Mouse (Mus musculus) limb, embryonic 11.5 days (tissue): ENCODE data around the gene Grk3. TPM values are rescaled to one million over a fixed set of nuclear protein-coding genes. Genes with fewer than 3 reads are reported as not detected.

ENCODE experiments used
- ATAC-seq: fragments of 200-750 bp; cut with Nextera tagmentation; 2 replicates; pipeline ENCODE4 v1.8.0; 2017; ENCODE audit warnings: low read depth; ENCODE audit not compliant: insufficient number of reproducible peaks, low FRiP score, low TSS enrichment
- DNase-seq: peaks from one replicate; pipeline ENCODE4 v3.0.0-alpha.2; 2015; ENCODE audit warnings: low spot score
- H3K27ac ChIP-seq: fragments of 300-500 bp; sonication (generic); replicated peaks from 2 replicates; pipeline ENCODE4 v1.5.1; 2014; ENCODE audit warnings: low read depth, mild to moderate bottlenecking, low read length
- H3K27me3 ChIP-seq: fragments of 300-500 bp; sonication (generic); 2 replicates; pipeline ENCODE4 v1.6.1; 2014; ENCODE audit warnings: mild to moderate bottlenecking, low read length, mixed read lengths; ENCODE audit not compliant: control insufficient read depth, insufficient read depth
- H3K36me3 ChIP-seq: fragments of 300-500 bp; sonication (generic); 2 replicates; pipeline ENCODE4 v1.6.1; 2014; ENCODE audit warnings: mild to moderate bottlenecking, low read length, moderate library complexity, mixed read lengths; ENCODE audit not compliant: control insufficient read depth, insufficient read depth
- H3K4me1 ChIP-seq: fragments of 300-500 bp; sonication (generic); 2 replicates; pipeline ENCODE4 v1.6.1; 2014; ENCODE audit warnings: low read length, mixed read lengths; ENCODE audit not compliant: control insufficient read depth, insufficient read depth
- H3K4me2 ChIP-seq: fragments of 300-500 bp; sonication (generic); 2 replicates; pipeline ENCODE4 v1.6.1; 2014; ENCODE audit warnings: low read depth, mild to moderate bottlenecking, moderate library complexity; ENCODE audit not compliant: severe bottlenecking
- H3K4me3 ChIP-seq: fragments of 300-500 bp; sonication (generic); 2 replicates; pipeline ENCODE4 v1.5.1; 2014; ENCODE audit warnings: low read depth, low read length
- H3K9ac ChIP-seq: fragments of 300-500 bp; sonication (generic); 2 replicates; pipeline ENCODE4 v1.6.1; 2014; ENCODE audit warnings: mild to moderate bottlenecking, low read length
- H3K9me3 ChIP-seq: fragments of 300-500 bp; sonication (generic); 2 replicates; pipeline ENCODE4 v1.6.1; 2016; ENCODE audit warnings: low read length; ENCODE audit not compliant: control insufficient read depth
- WGBS: fragments of 180-500 bp; shearing (Covaris S2); extraction: QIAGEN DNeasy Blood & Tissue Kit; methylation state at CpG from one replicate; pipeline ENCODE4 v1.1.7; 2014; 5-methylcytosine and 5-hydroxymethylcytosine counted together
- polyA plus RNA-seq: library from polyadenylated mRNA; unstranded; fragments of >200 nt; fragmentation: Nextera tagmentation; extraction: Ambion mirVana; gene quantifications from 2 replicates; pipeline ENCODE4 v1.2.1, GENCODE M21; 2014

Gene Grk3
- polyA plus RNA-seq, 1 experiment from 2014 or later = 7.1 TPM

GRCm38 (mm10) chr5:113014808-113015235 is 769 bp downstream of the Grk3 start:
- Histone ChIP-seq H3K36me3 (no peaks in the 10 kb centered on the region), H3K4me1 (0 out of 2 replicates have a peak, but pooled peaks cover 4% of the 10 kb centered on the region), H3K4me3 (peak overlapping the region; percentile 62), H3K9me3 (no peaks in the 10 kb centered on the region), H3K27me3 (0 out of 2 replicates have a peak, but pooled peaks cover 3% of the 10 kb centered on the region), H3K9ac (peak overlapping the region; percentile 71), H3K27ac (no peak overlapping the region), H3K4me2 (peak overlapping the region; percentile 77)
- 4% methylated on average over 14 of the region's 14 CpGs for WGBS
- peak; percentile 38; the same call in 1 of the 2 replicates for ATAC-seq
- peak; percentile 70 for DNase-seq

- DNase-seq = no peak
- Histone ChIP-seq H3K4me3 (peak overlapping the region; percentile 62), H3K9ac (no peak overlapping the region), H3K4me2 (peak overlapping the region; percentile 77), H3K9me3 (no peaks in the 10 kb centered on the region), H3K27ac (no peak overlapping the region), H3K27me3 (0 out of 2 replicates have a peak, but pooled peaks cover 3% of the 10 kb centered on the region), H3K36me3 (no peaks in the 10 kb centered on the region), H3K4me1 (0 out of 2 replicates have a peak, but pooled peaks cover 4% of the 10 kb centered on the region)
- 64% methylated on average over 16 of the region's 16 CpGs for WGBS
- no peak for ATAC-seq
These were observed 1.3 kb downstream of the Grk3 start for GRCm38 (mm10) chr5:113014111-113014807.

- no peak overlapping the region for H3K27ac ChIP-seq
- H3K9ac ChIP-seq = no peak overlapping the region
- H3K4me1 ChIP-seq = 0 out of 2 replicates have a peak, but pooled peaks cover 4% of the 10 kb centered on the region
- 0 out of 2 replicates have a peak, but pooled peaks cover 3% of the 10 kb centered on the region for H3K27me3 ChIP-seq
- WGBS = 85% methylated on average over 10 of the region's 10 CpGs
- no peak overlapping the region for H3K4me3 ChIP-seq
- H3K36me3 ChIP-seq = no peaks in the 10 kb centered on the region
- no peaks in the 10 kb centered on the region for H3K9me3 ChIP-seq
- no peak for ATAC-seq
- DNase-seq = no peak
- H3K4me2 ChIP-seq = no peak overlapping the region
These were observed 3.7 kb downstream of the Grk3 start for GRCm38 (mm10) chr5:113011926-113012325.

- Histone ChIP-seq H3K27me3 (0 out of 2 replicates have a peak, but pooled peaks cover 3% of the 10 kb centered on the region), H3K27ac (no peak overlapping the region), H3K9ac (no peak overlapping the region), H3K4me2 (no peak overlapping the region), H3K4me3 (no peak overlapping the region), H3K4me1 (no peaks in the 10 kb centered on the region), H3K9me3 (no peaks in the 10 kb centered on the region), H3K36me3 (no peaks in the 10 kb centered on the region)
- DNase-seq (no peak), ATAC-seq (no peak)
- WGBS = 85% methylated on average over 8 of the region's 8 CpGs
These were observed 6.3 kb downstream of the Grk3 start for GRCm38 (mm10) chr5:113009183-113009820.

GRCm38 (mm10) chr5:113008496-113008895 is 7.1 kb downstream of the Grk3 start:
- H3K27ac ChIP-seq = no peak overlapping the region
- ATAC-seq = no peak

GRCm38 (mm10) chr5:113006997-113007396 is 8.6 kb downstream of the Grk3 start:
- WGBS = 88% methylated on average over 7 of the region's 7 CpGs
- H3K9ac ChIP-seq = no peak overlapping the region
- DNase-seq (no peak), ATAC-seq (no peak)
- H3K4me1 ChIP-seq = no peaks in the 10 kb centered on the region
- no peak overlapping the region for H3K4me3 ChIP-seq
- H3K27ac ChIP-seq = no peak overlapping the region
- H3K9me3 ChIP-seq = no peaks in the 10 kb centered on the region
- H3K36me3 ChIP-seq = no peaks in the 10 kb centered on the region
- no peak overlapping the region for H3K4me2 ChIP-seq
- no peaks in the 10 kb centered on the region for H3K27me3 ChIP-seq

More at GRCm38 (mm10) chr5:113008496-113008895, 7.1 kb downstream of the Grk3 start:
- 84% methylated on average over 2 of the region's 2 CpGs for WGBS
- Histone ChIP-seq H3K4me2 (no peak overlapping the region), H3K9me3 (no peaks in the 10 kb centered on the region), H3K27me3 (no peaks in the 10 kb centered on the region), H3K4me3 (no peak overlapping the region), H3K4me1 (no peaks in the 10 kb centered on the region), H3K9ac (no peak overlapping the region), H3K36me3 (no peaks in the 10 kb centered on the region)
- no peak for DNase-seq

- no peaks in the 10 kb centered on the region for H3K27me3 ChIP-seq
- H3K9me3 ChIP-seq = no peaks in the 10 kb centered on the region
- DNase-seq (no peak), ATAC-seq (no peak)
- H3K4me3 ChIP-seq = no peak overlapping the region
- no peak overlapping the region for H3K27ac ChIP-seq
- H3K4me2 ChIP-seq = no peak overlapping the region
- no peaks in the 10 kb centered on the region for H3K36me3 ChIP-seq
- no peak overlapping the region for H3K9ac ChIP-seq
- no peaks in the 10 kb centered on the region for H3K4me1 ChIP-seq
- WGBS = 83% methylated on average over 7 of the region's 7 CpGs
These were observed 9.6 kb downstream of the Grk3 start for GRCm38 (mm10) chr5:113005941-113006391.

- Histone ChIP-seq H3K9ac (no peak overlapping the region), H3K27ac (no peak overlapping the region), H3K9me3 (no peaks in the 10 kb centered on the region), H3K4me1 (0 out of 2 replicates have a peak, but pooled peaks cover under 1% of the 10 kb centered on the region), H3K4me2 (no peak overlapping the region), H3K36me3 (no peaks in the 10 kb centered on the region), H3K27me3 (no peaks in the 10 kb centered on the region), H3K4me3 (no peak overlapping the region)
- no peak for DNase-seq
- WGBS = 62% methylated on average over 5 of the region's 5 CpGs
- no peak for ATAC-seq
These were observed 12.7 kb downstream of the Grk3 start for GRCm38 (mm10) chr5:113002821-113003380.
